Mouse (Mus musculus): ENCODE data around the gene Tent5c. TPM values are rescaled to one million over a fixed set of nuclear protein-coding genes. Genes with fewer than 3 reads are reported as not detected.

The Tent5c gene
- total RNA-seq, 1 experiment from 2014 or later = 4.2 TPM

DNA sequence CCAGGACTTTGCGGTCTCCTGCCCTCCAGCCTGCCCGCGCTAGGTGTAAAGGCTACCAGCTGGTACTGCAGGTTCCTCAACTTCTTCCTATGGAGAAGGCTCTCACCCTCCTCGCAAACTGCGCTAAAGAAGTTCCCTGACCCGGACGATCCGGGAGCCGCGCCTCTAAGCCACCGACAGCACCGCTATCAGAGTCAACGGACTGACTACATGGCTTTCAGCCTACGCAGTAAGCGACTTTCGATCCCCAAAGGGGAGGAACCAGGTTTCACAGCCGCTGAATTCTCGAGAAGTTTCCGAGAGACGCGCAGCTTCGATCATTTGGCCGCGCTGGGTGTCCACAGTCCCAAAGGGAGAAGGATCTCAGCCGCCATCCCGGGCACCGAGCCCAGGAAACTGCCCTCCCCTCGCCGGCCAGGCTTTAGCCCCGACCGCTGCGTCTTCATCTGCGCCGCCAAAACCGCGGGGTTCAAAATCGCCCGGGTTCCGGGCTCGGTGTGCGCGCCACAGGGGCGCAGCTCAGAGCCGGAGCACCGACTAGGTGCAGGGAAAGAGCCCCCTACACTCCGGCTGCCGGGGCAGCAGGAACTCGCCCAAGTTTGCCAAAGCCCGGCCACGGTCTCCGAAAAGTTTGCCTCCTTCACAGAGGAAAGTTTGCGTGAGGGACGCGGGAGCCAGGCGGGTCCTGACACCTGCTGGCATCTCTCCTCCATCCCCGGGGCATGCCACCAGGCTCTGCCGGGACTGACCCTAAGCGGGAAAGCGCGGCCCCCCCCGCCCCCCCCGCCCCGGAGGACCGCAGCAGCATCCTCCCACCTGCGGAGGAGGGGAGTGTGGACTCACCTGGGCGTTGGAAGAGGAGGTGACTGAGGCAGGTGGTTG, 632 bp downstream of the Tent5c start:
- peak; percentile 53 for ATAC-seq (replicated peaks; ENCODE audit: low read depth, poor library complexity, severe bottlenecking)

DNA sequence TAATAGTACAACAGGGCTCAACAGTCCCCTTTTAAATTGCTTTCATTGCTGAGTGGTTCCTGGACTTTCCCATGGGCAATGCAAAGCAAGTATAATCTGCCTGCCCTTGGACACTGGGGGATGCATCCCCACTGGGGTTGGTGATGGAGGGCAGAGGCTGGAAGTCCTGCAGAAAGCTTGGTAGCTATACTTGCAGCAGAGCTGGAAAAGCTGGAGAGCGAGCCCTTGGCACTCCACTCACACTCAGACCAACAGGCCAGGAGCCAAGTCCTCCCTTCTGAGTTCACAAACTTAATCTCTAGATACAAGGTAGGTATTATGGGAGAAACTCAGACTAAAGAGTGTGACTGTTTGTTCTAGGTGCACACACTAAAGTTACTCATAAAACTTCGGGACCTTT, 2.1 kb downstream of the Tent5c start:
- ATAC-seq (replicated peaks; ENCODE audit: low read depth, poor library complexity, severe bottlenecking) = no peak

DNA sequence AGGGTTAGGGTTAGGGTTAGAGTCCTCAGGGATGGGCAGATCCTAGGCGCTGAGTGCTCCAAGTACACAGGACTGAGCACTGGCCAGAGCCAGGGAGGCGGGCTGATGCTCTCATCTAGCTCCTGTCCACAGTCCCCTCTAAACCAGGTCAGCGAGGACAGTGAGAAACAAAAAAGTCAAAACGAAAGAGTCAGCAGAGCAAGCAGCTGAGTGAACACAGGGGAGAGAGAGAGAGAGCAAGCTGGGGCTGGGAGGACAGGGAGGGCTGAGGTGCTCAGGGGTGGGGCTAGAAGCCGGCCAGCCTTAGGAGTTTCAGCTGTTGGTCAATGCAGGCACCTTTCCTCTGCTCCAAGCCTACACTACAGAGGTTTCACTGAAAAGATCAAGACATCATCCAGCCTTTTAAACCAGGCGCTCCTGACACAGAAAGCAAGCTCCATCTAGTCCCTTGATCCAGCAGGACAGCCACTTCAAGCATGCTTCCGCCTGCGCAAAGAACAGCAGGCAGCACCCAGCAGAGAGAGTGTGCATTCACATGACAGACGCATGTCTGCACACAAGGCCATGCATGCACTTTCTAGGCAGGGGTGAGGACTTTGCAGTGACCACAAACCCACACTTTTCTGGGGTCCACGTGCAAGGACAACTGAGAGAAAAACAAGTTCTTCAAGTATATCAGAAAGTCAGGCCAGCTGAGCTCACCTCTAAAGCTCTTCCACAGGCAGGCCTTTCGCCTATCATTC, 3.6 kb downstream of the Tent5c start:
- no peak for ATAC-seq (replicated peaks; ENCODE audit: low read depth, poor library complexity, severe bottlenecking)

DNA sequence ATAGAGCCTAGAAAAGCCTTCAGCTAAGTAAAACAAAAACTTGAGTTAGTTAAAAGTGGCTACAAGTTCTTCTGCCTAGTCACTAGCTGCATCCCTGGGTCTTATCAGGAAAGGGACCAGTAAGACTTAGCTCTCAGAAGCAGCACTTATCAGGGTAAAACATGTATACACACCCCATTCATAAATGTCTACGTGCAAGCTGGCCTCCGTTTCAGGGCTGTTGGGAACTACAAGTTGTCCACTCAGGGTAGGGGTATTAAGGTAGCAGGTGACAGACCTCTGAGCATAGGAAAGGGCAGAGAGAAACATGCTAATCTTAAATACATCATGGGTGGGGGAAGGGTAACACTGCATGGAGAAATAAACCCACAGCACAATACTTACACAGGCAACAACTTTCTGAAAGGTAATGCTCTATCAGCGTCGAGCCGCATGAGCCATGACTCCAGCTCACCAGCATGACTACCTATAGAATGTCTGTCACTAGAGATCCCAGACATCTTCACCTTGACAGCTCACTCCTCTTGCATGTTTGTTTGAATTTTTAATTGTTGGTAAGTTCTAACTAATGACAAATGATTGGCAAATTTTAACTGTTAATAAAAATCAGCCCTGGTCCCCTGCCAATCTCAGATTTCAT, 6.0 kb downstream of the Tent5c start:
- peak; percentile 84 for ATAC-seq (replicated peaks; ENCODE audit: low read depth, poor library complexity, severe bottlenecking)

DNA sequence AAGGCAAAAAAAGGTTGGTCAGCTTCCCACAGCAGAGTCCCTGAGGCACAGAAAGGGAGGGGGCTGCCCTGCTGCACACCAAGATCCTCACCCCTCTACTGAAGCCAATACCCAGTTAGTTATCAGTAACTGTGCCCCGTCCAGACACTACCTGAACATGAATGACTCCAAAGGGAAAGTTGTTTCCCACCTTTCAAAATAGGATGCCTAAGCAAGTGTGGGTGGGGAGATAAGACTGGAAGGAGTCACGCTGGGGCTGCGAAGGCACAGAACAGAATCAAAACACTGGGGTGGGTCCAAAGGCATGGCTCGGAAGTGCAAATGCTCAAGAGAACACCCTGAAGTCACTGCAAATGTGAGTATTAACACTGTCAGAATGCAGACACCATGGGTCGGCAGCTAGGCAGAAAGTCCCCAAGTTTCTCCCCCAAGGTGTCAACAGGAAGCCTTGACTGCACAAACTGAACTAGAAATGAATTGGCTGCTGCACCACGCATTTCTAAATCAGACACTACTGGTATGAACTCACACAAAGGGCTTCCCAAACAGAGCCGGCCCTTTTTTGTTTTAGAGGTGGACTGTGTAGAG, 6.7 kb downstream of the Tent5c start:
- peak; percentile 50 for ATAC-seq (replicated peaks; ENCODE audit: low read depth, poor library complexity, severe bottlenecking)

DNA sequence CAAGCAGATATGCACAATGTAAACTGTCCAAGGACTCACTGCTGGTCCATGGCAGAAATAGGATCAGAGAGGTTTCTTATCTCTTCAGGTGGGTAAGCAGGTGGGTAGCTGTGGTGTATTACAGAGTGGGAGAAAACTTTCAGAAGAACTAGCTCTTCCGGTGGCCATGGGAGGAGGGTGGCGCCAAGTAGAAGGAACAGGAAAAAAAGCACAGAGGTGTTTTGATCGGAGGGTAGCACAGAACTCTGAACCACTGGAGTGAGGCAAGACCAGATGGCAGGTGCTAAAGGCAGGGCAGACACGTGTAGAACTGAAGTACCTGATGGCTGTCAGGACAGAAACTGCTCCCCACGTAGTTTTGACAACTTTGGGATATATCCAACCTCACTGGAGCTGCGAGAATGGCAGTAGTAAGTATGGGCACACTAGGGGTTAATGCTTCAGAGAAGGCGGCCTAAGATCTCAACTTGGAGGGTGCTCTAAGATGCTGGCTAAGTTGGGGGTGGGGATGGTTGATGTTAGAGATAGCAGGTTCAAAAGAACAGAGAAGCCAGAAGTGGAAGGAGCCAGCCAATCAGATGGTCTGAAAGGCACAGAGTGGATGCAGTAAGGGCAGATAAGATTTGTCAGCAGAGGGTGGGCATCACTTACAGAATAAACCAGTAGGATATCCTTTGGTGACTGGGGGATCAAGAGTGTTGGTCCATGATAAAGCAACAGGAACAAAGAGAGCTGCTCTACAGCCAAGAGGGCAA, 8.7 kb downstream of the Tent5c start:
- ATAC-seq (replicated peaks; ENCODE audit: low read depth, poor library complexity, severe bottlenecking) = peak; percentile 37

DNA sequence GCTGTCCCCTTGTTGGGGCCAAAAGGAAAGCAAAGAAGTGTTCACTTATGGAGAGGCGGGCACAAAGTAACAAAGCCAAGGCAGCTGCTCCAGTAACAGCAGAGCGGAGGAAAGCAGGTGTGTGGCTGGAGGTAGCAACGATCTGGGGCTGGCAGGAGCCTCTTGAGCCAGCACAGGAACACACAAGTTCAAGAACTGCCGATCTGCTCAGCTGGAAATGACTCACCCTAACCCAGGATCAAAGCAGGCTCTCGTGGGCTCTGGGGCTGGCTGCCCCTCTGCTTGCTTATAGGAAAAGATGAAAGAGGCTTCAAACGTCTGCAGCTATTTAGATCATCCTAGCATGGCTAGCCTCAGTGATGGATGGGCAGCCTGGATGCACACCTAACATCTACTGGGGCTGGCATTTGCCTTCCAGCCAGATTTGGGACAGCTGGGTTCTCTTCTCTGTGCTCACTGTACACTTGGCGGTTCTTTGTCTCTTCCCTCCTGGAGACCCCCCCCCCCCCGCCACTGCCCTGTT, 14.1 kb downstream of the Tent5c start:
- no peak for ATAC-seq (replicated peaks; ENCODE audit: low read depth, poor library complexity, severe bottlenecking)

DNA sequence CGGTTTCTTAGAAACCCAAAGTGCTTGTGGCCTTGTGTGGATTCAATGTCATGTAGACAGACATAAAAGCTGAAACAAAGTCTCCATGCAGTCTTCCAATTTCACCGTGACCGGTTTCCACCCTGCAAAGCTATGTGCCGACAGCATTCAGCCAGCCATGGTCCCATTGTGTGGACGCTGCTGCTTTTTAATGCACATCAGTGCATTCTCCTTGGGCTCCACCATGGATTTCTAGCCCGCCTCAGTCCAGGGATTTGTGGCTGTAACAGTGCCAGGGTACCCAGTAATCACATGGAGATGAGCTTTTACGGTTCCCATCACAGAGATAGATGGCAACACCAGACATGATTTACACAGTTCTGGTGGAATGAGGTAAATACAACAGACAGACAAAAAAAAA, 14.6 kb downstream of the Tent5c start:
- ATAC-seq (replicated peaks; ENCODE audit: low read depth, poor library complexity, severe bottlenecking) = no peak

DNA sequence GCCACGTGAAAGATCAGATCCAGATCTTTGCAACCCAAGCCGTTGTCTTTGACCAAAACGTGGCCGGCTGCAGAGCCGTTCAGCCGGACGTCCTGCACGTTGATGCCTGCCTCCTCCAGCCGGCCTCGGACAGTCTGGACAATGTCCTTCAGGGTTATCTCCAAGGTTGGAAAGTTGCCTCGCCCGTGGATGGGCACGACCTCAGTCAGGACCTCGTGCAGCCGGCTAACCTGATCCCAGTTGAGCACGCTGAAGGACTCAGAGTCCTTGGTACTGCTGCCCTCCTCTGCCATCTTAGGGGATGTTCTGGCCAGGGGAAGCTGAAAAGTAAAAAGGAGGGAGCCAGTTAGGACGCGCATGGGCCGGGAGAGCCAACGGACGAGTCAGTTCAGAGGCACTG, 16.0 kb downstream of the Tent5c start:
- no peak for ATAC-seq (replicated peaks; ENCODE audit: low read depth, poor library complexity, severe bottlenecking)

DNA sequence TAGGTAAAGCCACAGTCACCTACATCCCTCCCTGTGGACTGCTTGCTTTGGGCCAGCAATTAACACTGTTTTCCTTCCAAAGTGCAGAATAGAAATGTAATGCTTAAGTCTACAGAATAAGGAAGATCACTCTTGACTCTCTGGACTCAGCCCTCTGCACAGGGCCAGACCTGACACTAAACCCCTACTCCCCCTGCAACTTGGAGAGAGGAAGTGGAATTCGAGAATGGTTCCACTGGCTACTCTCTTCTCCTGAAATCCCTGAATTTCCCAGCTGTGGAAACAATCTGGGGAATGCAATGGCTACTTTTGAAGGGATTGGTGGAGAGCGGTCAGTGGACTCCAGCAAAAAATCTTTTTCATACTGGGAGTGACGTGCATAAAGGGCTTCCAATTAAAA, 18.2 kb downstream of the Tent5c start:
- ATAC-seq (replicated peaks; ENCODE audit: low read depth, poor library complexity, severe bottlenecking) = no peak

DNA sequence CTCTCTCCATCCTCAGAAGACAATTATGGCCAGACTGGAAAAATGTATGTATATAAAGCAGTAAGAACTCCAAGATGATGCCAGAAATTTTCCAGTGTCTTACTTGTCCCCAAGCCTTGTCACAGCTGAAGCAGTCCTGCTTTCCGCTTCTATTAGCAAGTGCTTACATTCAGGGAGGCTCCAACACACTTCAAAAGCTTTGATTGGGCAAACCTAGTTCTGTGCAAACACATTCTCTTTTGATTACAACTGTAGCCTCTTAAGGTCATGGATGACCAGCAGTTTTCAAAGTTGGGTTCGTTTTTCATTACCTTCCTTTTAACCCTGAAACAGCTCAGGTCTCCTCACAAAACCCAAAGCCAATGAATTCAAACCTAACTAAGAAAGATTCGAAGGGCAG, 19.0 kb downstream of the Tent5c start:
- no peak for ATAC-seq (replicated peaks; ENCODE audit: low read depth, poor library complexity, severe bottlenecking)

DNA sequence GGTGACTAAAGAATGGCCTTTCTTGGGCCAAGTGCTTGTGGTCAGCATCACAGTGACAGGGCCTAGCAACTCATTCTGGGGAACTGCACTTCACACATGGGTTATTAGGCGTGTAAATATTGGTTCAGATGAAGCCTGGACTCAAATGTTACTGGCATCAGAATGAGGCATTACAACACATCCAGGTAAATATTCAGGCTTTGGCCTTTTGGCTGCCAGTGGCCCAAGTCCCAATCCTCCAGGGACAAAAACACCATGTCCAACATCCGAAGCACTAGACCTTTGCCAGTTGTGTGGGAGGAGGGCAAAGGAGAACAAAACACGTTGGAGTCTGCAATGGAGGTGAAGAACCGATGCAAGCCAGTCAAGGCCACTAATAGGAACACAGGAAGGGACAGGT, 22.6 kb downstream of the Tent5c start:
- ATAC-seq (replicated peaks; ENCODE audit: low read depth, poor library complexity, severe bottlenecking) = no peak

DNA sequence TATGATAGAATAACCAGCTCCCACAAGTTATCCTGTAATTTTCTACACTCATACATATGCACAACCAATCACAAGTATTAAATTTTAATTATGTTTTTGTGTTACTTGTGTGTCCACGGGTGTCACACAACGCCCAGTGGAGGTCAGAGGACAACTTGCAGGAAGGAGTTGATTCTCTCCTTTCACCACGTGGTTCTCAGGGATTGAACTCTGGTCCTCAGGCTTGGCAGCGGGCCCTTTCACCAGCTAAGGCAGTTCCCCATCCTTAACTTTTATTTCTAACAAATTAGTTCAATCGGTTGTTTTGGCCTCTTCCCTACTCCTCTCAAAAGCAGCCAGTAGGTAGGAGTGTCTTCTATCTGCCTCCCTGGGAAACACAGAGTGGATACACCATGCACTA, 24.5 kb downstream of the Tent5c start:
- ATAC-seq (replicated peaks; ENCODE audit: low read depth, poor library complexity, severe bottlenecking) = no peak

DNA sequence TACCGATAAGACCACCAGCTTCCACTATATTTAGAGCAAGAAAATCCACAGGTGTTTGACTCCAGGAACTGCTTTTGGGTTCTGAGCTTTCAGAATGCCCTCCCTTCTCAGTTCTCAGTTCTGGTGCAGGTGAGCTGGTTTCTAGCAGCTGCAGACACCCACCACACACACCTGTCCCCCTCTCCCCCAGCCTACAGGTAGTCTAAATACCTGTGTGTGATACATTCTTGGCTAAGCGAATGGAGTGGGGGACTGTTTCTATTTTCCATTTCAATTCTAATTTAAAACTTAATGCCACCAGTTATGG, 25.2 kb downstream of the Tent5c start:
- no peak for ATAC-seq (replicated peaks; ENCODE audit: low read depth, poor library complexity, severe bottlenecking)

DNA sequence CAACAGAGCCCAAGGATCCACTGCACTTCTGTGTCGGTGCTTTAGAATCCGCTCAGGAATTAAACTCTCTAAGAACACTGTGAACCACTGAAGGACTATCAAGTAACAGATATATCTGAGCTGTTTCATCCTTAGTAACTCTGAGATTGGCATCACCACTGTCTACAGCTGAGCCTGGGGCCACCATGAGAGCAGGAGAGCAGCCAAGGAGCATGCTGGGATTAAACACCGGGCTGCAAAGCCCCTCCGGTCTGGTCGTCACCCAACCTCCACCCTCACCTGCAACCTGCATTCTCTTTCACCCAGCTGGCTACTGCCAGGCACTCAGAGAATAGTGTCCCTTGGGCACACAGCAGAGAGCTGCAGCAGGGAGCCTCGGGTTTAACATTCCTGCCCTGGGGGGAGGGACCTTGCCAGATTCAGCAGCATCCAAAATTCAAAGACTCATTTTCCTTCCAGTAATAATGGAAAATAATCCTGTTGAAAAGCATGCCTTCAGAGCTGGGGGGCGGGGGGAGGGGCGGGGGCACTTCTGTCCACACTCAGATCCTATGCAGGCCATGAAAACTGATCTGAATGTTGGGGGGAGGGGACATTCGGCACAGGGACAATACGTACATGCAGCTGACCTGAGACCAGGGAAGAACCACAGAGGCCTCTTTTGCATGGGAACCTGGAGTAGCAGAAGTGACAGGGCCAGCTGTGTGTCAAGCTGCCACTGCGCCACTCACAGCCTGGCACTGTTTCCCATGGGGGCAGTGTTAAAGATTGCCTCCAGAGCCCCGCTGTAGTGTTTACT, 25.8 kb downstream of the Tent5c start:
- ATAC-seq (replicated peaks; ENCODE audit: low read depth, poor library complexity, severe bottlenecking) = no peak

DNA sequence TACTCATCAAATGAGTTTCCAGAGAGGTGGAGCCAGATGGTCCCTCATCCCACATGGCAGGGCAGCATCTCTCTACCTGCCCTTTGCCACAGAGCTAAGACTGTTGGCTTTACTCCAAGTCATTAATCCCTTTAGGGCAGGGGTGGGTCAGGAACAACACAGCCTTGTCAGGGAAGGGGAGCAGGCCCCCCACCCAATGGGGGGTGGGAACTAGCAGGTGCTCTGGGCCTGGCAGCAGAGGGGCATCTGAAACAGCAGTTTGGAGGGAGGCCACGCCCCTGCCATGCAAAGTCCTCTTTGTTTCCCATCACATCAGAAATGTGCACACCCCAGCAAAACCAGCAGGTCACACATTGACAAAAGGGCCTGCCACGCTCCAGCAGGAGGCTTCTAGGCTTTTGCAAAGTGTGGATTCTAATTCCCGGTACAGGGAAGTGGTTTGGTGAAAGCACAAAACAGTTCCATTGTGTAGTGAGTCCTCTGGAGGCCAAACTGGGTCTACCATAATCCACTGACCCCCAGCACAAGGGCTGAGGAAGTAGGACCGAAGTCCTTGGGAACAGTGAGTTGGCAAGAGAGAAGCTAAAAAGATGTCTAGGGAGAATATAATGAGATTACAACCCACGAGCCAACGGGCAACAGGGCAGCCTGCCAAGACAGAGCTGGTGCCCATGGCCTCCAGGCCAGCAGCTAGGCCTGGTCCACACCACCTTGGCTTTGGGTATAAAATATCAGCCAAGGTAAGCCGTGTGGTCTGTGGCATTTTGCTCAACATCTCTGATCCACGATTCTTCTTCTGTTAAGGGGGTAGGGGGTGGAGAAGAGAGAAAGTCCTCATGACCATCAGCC, 26.7 kb downstream of the Tent5c start:
- no peak for ATAC-seq (replicated peaks; ENCODE audit: low read depth, poor library complexity, severe bottlenecking)

DNA sequence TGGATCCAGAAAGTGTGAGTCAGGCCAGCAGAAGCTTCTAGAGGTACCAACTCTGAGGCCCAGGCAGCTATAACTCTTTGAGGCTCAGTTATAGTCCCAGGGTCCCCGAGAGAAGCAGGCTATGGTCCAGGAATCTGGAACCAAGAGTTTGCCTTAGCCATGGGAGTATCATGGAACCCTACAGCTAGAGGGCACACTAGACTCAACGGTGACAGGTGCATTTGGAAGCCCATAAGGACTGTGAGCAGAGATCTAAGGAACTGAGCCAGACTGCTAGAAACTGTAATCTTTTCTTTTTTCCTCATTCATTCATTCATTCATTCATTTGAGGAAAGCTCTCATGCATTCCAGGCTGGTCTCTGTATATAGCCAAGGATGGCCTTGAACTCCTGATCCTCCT, 28.6 kb downstream of the Tent5c start:
- ATAC-seq (replicated peaks; ENCODE audit: low read depth, poor library complexity, severe bottlenecking) = no peak

DNA sequence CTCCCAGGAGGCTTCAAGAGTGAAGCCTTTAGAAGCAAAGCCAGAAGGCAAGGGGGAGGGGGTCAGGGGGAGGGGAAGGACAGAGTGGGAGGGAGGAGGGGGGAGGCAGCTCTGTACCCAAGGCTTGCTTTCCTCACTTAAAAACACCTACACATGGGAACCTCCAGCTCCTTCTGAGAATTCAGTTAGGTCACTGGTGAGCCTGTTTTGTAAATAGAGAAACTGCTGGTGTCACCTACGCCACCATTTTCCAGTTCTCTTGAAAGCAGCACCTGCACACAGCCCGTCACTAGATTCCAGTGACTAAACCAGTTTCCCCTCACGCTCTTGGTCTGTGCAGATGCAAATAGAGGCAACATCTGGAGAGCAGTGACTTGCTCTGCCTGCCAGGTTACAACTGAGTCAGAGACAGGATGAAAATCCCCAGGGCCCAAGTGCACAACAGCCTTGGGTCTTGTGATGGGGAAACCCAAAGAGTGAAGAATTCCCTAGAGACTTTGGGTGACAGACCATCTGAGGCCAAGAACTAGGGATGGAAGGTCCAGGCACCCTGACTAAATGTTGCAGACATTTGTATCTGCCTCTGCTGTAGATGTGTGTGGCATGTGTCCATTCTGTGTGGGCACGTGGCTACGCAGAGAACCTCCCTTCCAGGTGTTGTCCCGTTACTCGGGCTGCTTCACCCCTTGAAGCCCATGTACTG, 45.2 kb downstream of the Tent5c start:
- no peak for ATAC-seq (replicated peaks; ENCODE audit: low read depth, poor library complexity, severe bottlenecking)

Measured in common myeloid progenitor, adult 5-6 weeks (primary cell).